Mouse (Mus musculus): Measurements from ENCODE around the gene Rarres1. TPM values are rescaled to one million over a fixed set of nuclear protein-coding genes. Genes with fewer than 3 reads are reported as not detected.

Gene Rarres1
- polyA plus RNA-seq, 1 experiment from 2014 or later: 0.77 TPM

DNA sequence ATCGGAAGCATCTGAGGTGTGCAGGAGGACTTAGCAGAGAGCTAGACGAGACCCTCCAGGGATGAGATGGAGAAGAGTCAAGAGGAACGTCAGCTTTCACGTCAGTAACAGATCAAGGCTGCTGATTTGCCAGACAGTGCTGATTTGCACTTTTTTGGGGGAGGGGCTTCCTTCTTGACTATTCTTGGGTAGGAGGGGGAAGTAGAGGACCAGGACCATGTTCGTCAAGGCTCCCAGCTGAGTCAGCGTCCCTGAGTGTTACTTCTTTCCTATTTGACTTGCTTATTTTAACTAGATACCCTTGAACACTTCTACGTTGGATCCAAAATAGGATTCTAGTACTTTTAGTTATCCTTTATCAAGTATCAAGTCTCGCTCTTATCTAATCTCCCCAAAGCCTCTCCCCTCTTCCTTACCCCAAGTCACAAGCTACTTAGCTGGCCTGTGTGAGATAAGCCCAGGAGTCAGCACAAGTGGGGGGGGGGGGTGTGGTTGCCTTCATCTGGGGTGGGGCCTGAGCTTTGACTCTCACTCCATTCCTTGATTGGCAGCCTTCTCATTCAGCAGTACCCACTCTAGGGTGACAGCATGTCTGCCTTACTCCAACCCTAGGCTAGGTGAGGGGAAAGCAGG, 16.4 kb downstream of the Rarres1 start:
- Histone ChIP-seq H3K27ac (ENCODE audit: low read depth, low read length) (no peak overlapping the region), H3K9ac (ENCODE audit: low read length) (no peak overlapping the region), H3K9me3 (replicated peaks; ENCODE audit: control insufficient read depth, low read length) (no peaks in the 10 kb centered on the region), H3K4me1 (ENCODE audit: control insufficient read depth, insufficient read depth, low read length) (no peaks in the 10 kb centered on the region), H3K36me3 (ENCODE audit: control insufficient read depth, insufficient read depth, low read length) (no peaks in the 10 kb centered on the region), H3K27me3 (replicated peaks; ENCODE audit: control insufficient read depth, insufficient read depth, low read length) (no peaks in the 10 kb centered on the region), H3K4me2 (ENCODE audit: low read length) (no peak overlapping the region), H3K4me3 (ENCODE audit: low read depth, low read length) (no peak overlapping the region)
- DNase-seq (ENCODE audit: low spot score): no peak
- WGBS: 91% methylated on average over 8 of the region's 8 CpGs
- ATAC-seq: no peak

DNA sequence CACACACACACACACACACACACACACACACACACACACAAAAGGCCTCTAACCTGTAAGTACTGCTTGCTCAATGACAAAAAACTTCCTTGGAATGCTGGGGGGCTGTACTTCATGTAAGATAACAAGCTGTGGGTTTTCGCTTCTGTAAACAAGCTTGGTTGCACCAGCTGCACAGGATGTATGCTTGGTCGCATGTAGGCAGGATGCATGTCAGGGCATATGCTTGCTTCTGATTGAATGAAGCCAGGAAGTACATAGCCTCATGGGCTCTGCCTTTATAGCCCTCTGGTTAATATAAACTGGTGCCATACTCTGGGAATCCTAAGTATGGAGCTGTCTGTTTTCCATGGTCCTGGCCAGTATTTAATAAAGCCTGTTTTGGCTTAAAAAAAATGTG, 17.3 kb downstream of the Rarres1 start:
- H3K9me3 ChIP-seq (replicated peaks; ENCODE audit: control insufficient read depth, low read length): no peaks in the 10 kb centered on the region
- no peak overlapping the region for H3K4me3 ChIP-seq (ENCODE audit: low read depth, low read length)
- ATAC-seq (no peak), DNase-seq (ENCODE audit: low spot score) (no peak)
- no peaks in the 10 kb centered on the region for H3K36me3 ChIP-seq (ENCODE audit: control insufficient read depth, insufficient read depth, low read length)
- no peaks in the 10 kb centered on the region for H3K4me1 ChIP-seq (ENCODE audit: control insufficient read depth, insufficient read depth, low read length)
- H3K4me2 ChIP-seq (ENCODE audit: low read length): no peak overlapping the region
- H3K27me3 ChIP-seq (replicated peaks; ENCODE audit: control insufficient read depth, insufficient read depth, low read length): no peaks in the 10 kb centered on the region
- 87% methylated on average over 2 of the region's 2 CpGs for WGBS
- no peak overlapping the region for H3K27ac ChIP-seq (ENCODE audit: low read depth, low read length)
- no peak overlapping the region for H3K9ac ChIP-seq (ENCODE audit: low read length)

DNA sequence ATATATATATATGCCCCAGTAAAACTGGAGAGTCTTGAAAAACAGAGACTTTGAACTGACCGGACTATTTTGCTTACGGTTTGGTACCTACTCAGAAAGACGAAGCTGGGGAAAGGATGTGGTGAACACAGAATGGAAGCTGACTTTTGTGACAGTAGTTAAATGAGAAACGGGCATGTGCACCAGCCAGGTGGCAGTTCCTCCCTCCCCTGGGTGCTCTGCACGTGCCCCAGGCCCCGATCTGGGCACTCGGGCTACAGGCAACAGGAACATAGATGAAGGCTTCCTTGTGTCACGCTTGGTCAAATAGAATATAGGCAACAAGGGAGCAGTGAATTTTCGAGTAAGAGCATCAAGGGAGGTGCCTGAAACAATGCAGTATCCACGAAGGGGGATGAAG, 19.0 kb downstream of the Rarres1 start:
- Histone ChIP-seq H3K9me3 (replicated peaks; ENCODE audit: control insufficient read depth, low read length) (no peaks in the 10 kb centered on the region), H3K4me2 (ENCODE audit: low read length) (no peak overlapping the region), H3K27me3 (replicated peaks; ENCODE audit: control insufficient read depth, insufficient read depth, low read length) (no peaks in the 10 kb centered on the region), H3K4me3 (ENCODE audit: low read depth, low read length) (no peak overlapping the region), H3K4me1 (ENCODE audit: control insufficient read depth, insufficient read depth, low read length) (no peaks in the 10 kb centered on the region), H3K9ac (ENCODE audit: low read length) (no peak overlapping the region), H3K27ac (ENCODE audit: low read depth, low read length) (no peak overlapping the region), H3K36me3 (ENCODE audit: control insufficient read depth, insufficient read depth, low read length) (no peaks in the 10 kb centered on the region)
- DNase-seq (ENCODE audit: low spot score) (no peak), ATAC-seq (no peak)
- whole genome bisulfite sequencing: 86% methylated on average over 10 of the region's 10 CpGs

DNA sequence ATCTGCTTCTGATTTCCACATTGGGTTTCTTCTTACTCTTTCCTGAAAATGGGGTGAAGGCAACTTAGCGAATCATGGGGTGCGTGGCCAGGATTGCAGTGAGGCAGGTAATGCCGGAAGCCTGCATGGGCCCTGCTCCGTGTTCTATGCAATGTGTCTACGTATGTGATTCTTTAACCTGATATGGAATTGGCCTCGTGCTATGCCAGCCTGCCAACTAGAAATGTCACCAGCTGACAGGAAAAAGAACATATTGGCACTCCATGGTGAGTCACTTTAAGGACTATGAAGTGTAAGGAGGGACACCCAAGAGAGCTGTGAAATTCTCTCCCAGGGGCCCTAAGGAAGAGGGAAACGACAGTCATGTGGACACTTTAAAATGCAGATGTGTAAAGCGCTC, 22.2 kb downstream of the Rarres1 start:
- no peaks in the 10 kb centered on the region for H3K9me3 ChIP-seq (replicated peaks; ENCODE audit: control insufficient read depth, low read length)
- H3K9ac ChIP-seq (ENCODE audit: low read length): no peak overlapping the region
- no peak overlapping the region for H3K27ac ChIP-seq (ENCODE audit: low read depth, low read length)
- H3K27me3 ChIP-seq (replicated peaks; ENCODE audit: control insufficient read depth, insufficient read depth, low read length): no peaks in the 10 kb centered on the region
- no peak overlapping the region for H3K4me2 ChIP-seq (ENCODE audit: low read length)
- no peak for ATAC-seq
- H3K36me3 ChIP-seq (ENCODE audit: control insufficient read depth, insufficient read depth, low read length): no peaks in the 10 kb centered on the region
- H3K4me1 ChIP-seq (ENCODE audit: control insufficient read depth, insufficient read depth, low read length): no peaks in the 10 kb centered on the region
- H3K4me3 ChIP-seq (ENCODE audit: low read depth, low read length): no peak overlapping the region
- 85% methylated on average over 8 of the region's 8 CpGs for WGBS
- DNase-seq (ENCODE audit: low spot score): no peak

DNA sequence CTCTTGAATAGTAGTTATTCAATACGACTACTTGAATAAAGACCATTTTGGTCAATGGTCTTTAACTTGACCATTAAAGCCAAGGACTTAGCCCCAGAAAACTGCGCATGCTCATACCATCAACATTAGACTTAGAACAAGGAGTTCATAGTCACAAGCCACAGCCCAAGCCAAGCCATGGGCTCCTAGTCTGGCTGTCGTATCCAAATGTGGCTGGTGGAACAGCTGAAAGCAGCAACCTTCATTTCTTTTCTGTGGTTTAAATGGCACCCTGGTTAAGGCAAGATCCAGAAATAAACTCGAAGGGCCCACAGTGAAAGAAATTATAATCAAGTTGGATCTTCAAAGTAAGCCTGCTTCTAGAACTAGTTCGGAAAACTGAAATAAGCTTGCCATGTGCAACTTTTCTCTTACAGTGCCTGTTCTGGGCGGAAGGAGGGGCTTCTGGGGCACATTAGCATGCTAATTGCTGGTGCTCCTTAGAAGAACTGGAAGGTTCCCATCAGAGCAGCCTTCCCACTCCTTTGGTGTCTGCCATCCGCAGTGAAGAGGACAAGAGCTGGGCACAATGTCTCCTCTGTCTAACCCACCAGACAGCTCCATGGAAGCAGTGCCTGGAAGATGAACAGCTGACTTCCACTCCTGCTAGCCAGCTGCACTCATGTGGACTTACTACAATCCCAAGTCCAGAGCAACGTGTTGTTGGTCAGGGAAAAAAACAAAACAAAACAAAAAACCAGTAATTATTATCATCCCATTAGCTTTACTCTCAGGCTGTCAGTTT, 23.0 kb downstream of the Rarres1 start:
- no peak for ATAC-seq
- Histone ChIP-seq H3K36me3 (ENCODE audit: control insufficient read depth, insufficient read depth, low read length) (no peaks in the 10 kb centered on the region), H3K4me3 (ENCODE audit: low read depth, low read length) (no peak overlapping the region), H3K4me2 (ENCODE audit: low read length) (no peak overlapping the region), H3K9me3 (replicated peaks; ENCODE audit: control insufficient read depth, low read length) (no peaks in the 10 kb centered on the region), H3K27ac (ENCODE audit: low read depth, low read length) (no peak overlapping the region), H3K9ac (ENCODE audit: low read length) (no peak overlapping the region), H3K4me1 (ENCODE audit: control insufficient read depth, insufficient read depth, low read length) (no peaks in the 10 kb centered on the region), H3K27me3 (replicated peaks; ENCODE audit: control insufficient read depth, insufficient read depth, low read length) (no peaks in the 10 kb centered on the region)
- 73% methylated on average over 8 of the region's 8 CpGs for WGBS
- DNase-seq (ENCODE audit: low spot score): no peak

DNA sequence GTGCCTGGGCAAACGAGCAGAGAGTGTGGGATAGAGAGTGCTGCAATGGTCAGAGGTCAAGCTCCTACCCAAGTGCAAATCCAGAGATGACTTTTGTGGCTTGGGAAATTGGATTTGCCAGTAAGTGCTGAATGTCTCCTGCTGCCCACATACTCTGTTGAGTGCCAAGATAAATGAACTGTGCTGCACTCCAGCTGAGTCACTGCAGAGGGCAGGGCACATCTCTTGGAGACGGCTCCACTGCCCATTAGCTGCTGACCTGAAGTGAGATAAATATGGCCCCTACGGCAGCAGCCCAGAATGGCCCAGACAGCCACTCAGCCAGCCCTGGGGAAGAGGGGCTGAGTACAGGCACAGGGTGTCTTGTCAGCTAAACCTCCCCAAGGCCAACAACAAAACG, 25.2 kb downstream of the Rarres1 start:
- no peak overlapping the region for H3K9ac ChIP-seq (ENCODE audit: low read length)
- no peaks in the 10 kb centered on the region for H3K9me3 ChIP-seq (replicated peaks; ENCODE audit: control insufficient read depth, low read length)
- H3K36me3 ChIP-seq (ENCODE audit: control insufficient read depth, insufficient read depth, low read length): no peaks in the 10 kb centered on the region
- H3K27ac ChIP-seq (ENCODE audit: low read depth, low read length): no peak overlapping the region
- DNase-seq (ENCODE audit: low spot score) (no peak), ATAC-seq (no peak)
- H3K27me3 ChIP-seq (replicated peaks; ENCODE audit: control insufficient read depth, insufficient read depth, low read length): no peaks in the 10 kb centered on the region
- no peak overlapping the region for H3K4me2 ChIP-seq (ENCODE audit: low read length)
- no peaks in the 10 kb centered on the region for H3K4me1 ChIP-seq (ENCODE audit: control insufficient read depth, insufficient read depth, low read length)
- 83% methylated on average over 4 of the region's 4 CpGs for WGBS
- H3K4me3 ChIP-seq (ENCODE audit: low read depth, low read length): no peak overlapping the region

DNA sequence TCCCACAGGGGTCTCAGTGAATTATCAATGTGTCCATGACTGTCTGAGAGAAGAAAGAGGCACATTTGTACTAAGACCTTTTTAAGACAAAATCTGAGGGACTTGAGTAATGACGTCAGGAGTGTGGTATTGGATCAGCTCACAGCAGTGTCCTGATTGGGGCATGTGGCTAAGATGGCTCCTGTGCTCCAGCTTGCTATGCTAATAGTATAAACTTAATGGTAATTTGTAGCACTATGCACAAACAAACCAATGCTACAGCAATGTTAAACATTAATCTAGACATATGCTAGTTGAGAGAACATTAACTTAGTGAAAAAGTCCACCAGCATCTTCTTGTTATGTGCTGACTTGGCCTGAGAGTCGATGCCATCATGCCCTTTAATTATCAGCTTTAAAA, 30.1 kb downstream of the Rarres1 start:
- ATAC-seq: no peak
- 77% methylated on average over 2 of the region's 2 CpGs for WGBS

DNA sequence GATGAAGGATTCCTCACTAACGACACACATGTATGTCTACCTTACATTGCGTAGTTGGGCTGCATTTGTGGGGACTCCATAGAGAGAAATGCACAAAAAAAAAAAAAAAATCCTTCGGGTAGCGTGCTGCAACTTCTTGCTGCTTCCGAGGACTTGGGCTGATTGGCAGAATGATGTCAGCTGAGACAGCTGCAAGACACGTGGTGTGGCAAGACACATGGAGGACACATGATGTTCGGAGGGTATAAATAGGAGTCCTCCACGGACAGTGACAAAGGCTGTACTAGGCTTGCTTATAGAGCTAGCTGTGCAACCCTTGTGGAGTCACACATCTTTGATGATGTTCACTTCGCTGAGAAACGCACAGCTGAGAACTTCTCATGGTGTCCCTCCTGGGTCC, 32.9 kb downstream of the Rarres1 start:
- WGBS: 92% methylated on average over 10 of the region's 10 CpGs
- Histone ChIP-seq H3K9ac (ENCODE audit: low read length) (no peak overlapping the region), H3K36me3 (ENCODE audit: control insufficient read depth, insufficient read depth, low read length) (peaks cover 14% of the 10 kb centered on the region), H3K27me3 (replicated peaks; ENCODE audit: control insufficient read depth, insufficient read depth, low read length) (no peaks in the 10 kb centered on the region), H3K27ac (ENCODE audit: low read depth, low read length) (no peak overlapping the region), H3K4me1 (ENCODE audit: control insufficient read depth, insufficient read depth, low read length) (no peaks in the 10 kb centered on the region), H3K9me3 (replicated peaks; ENCODE audit: control insufficient read depth, low read length) (no peaks in the 10 kb centered on the region), H3K4me3 (ENCODE audit: low read depth, low read length) (no peak overlapping the region), H3K4me2 (ENCODE audit: low read length) (no peak overlapping the region)
- no peak for DNase-seq (ENCODE audit: low spot score)
- ATAC-seq: no peak

More for the DNA sequence above, 30.1 kb downstream of the Rarres1 start:
- Histone ChIP-seq H3K27me3 (replicated peaks; ENCODE audit: control insufficient read depth, insufficient read depth, low read length) (no peaks in the 10 kb centered on the region), H3K9ac (ENCODE audit: low read length) (no peak overlapping the region), H3K4me2 (ENCODE audit: low read length) (no peak overlapping the region), H3K9me3 (replicated peaks; ENCODE audit: control insufficient read depth, low read length) (no peaks in the 10 kb centered on the region), H3K4me3 (ENCODE audit: low read depth, low read length) (no peak overlapping the region), H3K36me3 (ENCODE audit: control insufficient read depth, insufficient read depth, low read length) (peaks cover 4% of the 10 kb centered on the region), H3K27ac (ENCODE audit: low read depth, low read length) (no peak overlapping the region), H3K4me1 (ENCODE audit: control insufficient read depth, insufficient read depth, low read length) (no peaks in the 10 kb centered on the region)
- no peak for DNase-seq (ENCODE audit: low spot score)

DNA sequence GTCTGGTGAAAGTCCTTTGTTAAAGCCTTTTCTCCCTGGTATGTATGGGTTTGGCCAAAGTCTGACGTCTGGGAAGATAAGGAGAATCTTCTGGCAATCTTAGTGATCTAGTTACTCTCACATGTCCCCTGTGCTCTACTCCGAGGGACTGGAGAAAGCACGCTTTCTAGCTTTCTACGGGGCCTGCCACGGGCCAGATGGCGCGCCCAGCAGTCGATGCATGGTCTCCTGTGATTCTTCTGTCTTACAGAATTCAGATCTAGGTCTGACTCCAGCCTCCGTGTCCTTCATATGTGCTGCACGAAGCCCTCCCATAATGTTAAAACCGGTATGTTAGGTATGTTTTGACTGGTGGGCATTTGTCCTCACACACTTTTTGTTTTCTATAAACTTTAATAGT, 35.5 kb downstream of the Rarres1 start:
- H3K9me3 ChIP-seq (replicated peaks; ENCODE audit: control insufficient read depth, low read length): no peaks in the 10 kb centered on the region
- ATAC-seq: no peak
- peaks cover 29% of the 10 kb centered on the region for H3K36me3 ChIP-seq (ENCODE audit: control insufficient read depth, insufficient read depth, low read length)
- WGBS: 92% methylated on average over 11 of the region's 11 CpGs
- H3K4me3 ChIP-seq (ENCODE audit: low read depth, low read length): no peak overlapping the region
- H3K4me1 ChIP-seq (ENCODE audit: control insufficient read depth, insufficient read depth, low read length): no peaks in the 10 kb centered on the region
- H3K4me2 ChIP-seq (ENCODE audit: low read length): no peak overlapping the region
- H3K27me3 ChIP-seq (replicated peaks; ENCODE audit: control insufficient read depth, insufficient read depth, low read length): no peaks in the 10 kb centered on the region
- no peak for DNase-seq (ENCODE audit: low spot score)
- no peak overlapping the region for H3K9ac ChIP-seq (ENCODE audit: low read length)
- H3K27ac ChIP-seq (ENCODE audit: low read depth, low read length): no peak overlapping the region
